Mouse (Mus musculus): ENCODE data around the gene Polg.
A peak's percentile ranks its signal among the peaks of the same experiment; 100 is the strongest.

Polg gene

DNA sequence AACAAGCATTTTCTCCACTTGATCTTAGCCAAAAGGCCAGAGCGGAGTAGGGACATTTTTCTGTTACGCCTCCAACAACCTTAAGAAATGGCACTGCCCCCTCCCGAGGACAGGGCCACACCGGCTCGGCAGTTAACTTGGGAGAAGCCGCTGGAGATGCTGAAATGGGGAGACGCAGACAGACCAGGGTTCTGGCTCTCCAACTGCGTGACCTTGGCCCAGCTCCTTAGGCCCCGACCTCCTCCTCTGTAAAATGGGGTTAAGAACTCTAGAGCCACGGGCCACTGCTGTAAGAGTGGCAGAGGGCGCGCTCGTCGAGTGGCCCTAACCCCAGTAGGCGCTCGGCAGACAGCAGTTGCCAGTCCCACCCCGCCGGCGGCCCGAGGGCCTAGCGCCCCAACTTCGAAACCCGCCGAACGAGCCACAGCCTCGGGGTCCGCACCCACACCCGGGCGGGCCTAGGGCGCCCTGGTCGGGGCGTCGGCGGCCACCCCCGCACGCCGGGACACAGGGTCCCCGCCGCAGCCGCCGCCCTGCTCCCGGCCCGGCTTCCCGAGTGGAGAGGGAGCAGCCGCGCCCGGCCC is 609 bp downstream of the Polg start:
- peak; percentile 63 for DNase-seq (ENCODE audit: inconsistent ontology term)

- DNase-seq (ENCODE audit: inconsistent ontology term) = peak; percentile 54
These were observed 1.3 kb downstream of the Polg start for GRCm38 (mm10) chr7:79464776-79465420.

DNA sequence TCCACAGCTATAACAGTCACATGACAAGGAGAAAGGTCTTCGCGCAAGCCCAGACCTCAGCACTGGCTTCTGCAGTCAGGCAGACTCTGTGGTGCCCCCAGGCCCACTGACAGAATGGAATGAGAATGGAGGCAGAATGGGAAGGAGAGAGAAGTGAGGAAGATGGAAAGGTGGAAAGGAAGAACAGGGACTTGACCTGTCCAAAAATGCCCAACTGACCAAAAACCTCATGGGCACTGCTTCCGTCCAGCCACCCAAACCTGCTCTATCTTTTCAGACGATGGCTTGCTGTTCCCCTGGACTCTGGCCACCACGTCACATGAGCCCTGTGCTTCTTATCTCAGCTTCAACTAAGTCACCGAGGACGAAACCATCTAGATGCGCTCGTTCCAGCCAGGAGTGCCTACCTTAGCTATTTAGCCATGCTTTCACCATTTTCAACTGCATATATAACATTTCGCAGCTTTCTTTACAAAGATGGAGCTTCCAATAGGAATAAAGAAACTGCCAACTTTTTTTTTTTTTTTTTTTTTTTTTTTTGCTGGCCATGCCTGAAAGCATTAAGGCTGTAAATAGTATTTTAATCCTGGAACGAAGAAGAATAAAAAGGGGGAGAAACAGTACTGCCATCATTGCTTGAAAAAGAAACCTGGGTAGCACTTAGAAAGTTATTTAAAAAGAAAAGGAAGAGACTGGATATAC is 2.6 kb downstream of the Polg start:
- no peak for DNase-seq (ENCODE audit: inconsistent ontology term)

DNA sequence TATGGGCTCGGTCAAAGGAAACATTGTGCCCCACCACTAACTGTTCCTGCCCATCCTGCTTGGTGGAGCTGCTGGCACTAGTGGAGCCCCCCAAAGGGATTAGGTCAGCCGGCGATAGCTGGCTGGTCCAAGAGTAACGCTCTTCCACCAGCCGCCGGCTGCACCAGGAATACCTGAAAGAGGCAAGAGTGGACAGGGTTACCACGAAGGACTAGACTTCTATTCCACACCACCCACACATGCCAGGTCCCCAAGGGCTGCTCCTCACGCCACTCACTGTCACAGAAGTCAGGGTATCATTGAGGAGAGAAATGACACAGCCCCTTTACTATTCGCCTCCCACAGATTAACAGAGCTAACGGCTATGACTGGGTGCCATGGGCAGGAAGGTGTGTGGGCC is 4.4 kb downstream of the Polg start:
- no peak for DNase-seq (ENCODE audit: inconsistent ontology term)

DNA sequence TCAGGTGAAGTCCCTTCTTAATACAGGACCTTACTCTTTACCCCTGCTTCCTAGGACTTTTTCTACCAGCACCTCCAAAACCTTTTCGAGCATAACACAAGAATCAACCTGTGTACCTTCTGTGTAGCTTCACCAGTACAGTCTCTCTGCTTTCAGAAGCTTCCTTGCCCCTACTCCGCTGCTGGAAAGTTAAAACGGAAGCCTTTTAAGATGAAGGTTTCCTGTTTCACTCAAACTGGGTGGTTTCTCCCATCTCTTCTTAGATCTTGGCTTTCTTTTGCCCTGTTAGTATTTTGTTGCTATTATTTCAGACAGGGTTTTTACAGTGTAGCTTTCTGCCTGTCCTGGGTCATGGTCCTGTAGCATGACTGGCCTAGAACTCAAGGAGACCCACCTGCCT is 18.7 kb downstream of the Polg start:
- DNase-seq (ENCODE audit: inconsistent ontology term) = no peak

DNA sequence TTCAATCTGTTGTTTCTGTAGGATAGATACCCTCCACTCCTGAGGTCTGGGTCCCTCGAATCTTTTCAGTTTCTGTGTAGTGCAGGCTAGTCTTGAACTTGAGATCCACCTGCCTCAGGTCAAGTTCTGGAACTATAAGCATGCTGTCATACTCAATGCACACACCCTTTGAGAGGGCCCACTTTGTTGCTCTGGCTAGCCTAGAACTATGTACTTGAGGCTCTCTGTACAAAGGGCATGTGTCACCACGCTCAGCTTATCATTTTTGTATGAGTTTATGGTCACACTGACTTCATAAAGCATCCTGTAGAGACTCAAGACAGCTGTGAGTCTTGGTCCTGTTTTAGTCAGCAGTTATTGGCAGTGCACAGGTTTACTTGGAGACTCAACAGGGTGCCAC is 19.1 kb downstream of the Polg start:
- no peak for DNase-seq (ENCODE audit: inconsistent ontology term)

DNA sequence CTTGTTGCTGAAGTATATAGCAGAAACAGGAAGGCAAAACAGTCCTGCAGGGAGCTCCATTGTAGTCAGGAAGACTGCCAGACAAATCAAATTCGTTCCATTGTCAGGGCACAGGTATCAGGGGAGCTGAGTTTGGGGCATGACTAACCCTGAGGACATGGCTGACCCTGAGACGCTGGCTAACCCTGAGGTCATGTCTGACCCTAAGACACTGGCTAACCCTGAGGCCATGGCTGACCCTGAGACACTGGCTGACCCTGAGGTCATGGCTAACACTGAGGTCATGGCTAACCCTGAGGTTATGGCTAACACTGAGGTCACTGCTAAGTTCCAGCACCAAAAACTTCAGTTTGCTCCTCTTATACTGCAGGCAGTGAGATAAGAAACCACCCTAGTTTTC is 26.1 kb downstream of the Polg start:
- DNase-seq (ENCODE audit: inconsistent ontology term) = no peak

DNA sequence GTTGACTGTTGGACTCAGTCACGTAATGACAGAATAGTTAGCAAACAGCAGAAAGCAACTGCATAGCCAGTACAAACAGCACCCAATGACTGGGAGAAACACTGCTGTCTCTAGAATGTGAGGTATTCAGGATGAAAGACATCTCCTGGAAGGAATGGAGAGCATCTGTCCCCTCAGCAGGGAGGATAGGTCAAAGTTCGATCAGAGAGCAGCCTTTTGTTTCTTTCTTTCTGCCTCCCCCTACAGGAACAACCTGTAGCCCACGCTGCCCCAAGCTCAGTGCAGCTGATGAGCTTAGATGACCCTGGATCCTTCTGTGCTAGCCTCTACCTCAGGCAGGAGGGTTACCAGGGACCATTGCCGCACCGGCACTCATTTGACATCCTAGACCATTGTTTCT is 37.9 kb downstream of the Polg start:
- peak; percentile 20 for DNase-seq (ENCODE audit: inconsistent ontology term)

GRCm38 (mm10) chr7:79425804-79426203 is 40.4 kb downstream of the Polg start:
- peak; percentile 31 for DNase-seq (ENCODE audit: inconsistent ontology term)

GRCm38 (mm10) chr7:79422876-79423275 is 43.3 kb downstream of the Polg start:
- DNase-seq (ENCODE audit: inconsistent ontology term) = no peak

DNA sequence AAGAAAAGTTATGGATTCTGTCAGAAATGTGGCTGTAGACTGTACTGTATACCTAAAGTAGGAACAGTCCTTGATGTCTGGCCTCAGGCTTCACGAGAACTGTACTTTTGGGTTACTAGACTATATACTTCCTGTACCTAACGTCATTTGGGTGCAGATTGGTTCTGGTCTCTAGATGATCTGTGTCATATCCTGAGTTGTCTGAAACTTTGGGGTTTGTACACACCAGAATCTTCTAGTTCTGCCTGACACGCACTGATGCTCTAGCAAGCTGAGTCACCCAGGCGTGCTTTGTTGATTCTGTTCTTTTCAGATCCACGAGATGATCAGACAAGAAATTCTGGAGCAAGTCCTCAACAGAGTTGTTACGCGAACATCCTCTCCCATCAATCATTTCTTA is 46.2 kb downstream of the Polg start:
- DNase-seq (ENCODE audit: inconsistent ontology term) = no peak

GRCm38 (mm10) chr7:79414449-79415375 is 51.5 kb downstream of the Polg start:
- DNase-seq (ENCODE audit: inconsistent ontology term) = no peak

DNA sequence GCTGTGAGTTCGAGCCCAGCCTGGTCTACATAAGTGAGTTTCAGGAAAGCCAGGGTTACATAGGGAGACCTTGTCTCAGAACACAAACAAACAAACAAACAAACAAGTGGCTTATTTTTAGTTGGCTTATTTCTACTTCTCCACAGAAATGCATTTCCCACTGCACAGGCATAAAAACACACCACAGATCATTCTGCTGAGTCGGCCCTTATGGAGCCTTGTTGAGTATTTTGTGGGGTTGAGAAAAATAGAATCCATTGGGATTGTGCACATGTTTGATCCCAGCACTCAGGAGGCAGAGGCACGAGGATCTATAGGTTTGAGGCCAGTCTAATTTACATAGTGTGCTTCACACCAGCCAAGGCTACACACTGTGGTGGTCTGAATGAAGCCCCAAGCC is 65.9 kb downstream of the Polg start:
- DNase-seq (ENCODE audit: inconsistent ontology term) = no peak

DNA sequence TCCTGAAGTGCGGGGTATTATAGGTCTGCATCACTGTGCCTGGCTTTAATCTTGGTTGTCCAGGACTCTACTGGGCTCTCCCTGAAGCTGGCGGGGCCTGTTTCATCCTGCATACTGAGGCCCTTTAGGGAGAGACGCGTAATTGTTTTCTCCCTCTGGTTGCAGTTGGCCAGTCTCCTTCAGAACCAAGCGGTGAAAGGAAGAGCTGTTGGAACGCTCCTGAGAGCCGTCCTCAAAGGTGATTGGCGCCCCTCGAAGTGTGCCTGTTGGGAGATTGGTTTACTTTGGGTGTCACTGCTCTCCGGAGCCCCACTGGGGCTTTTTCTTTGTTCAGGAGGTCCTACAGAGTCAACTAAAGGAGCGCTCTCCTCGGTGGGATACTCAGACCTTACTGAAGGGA is 67.2 kb downstream of the Polg start:
- no peak for DNase-seq (ENCODE audit: inconsistent ontology term)

DNA sequence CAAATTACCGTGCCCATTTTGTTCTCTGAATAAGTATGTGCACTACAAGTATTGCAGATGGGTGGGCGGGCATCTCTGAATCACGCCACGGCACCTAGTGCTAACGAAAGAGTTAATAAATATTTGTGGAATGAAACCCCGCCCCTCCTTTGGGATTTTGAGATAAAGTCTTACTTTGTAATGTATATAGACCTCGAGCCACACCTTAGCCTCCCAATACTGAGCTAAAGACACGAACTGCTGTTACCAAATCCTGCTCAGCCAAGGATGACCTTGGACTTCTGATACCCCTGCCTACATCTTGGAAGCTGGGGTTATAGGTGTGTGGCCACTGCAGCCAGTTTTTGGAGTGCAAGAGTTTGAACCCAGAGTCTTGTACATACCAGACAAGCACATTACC is 67.7 kb downstream of the Polg start:
- no peak for DNase-seq (ENCODE audit: inconsistent ontology term)

DNA sequence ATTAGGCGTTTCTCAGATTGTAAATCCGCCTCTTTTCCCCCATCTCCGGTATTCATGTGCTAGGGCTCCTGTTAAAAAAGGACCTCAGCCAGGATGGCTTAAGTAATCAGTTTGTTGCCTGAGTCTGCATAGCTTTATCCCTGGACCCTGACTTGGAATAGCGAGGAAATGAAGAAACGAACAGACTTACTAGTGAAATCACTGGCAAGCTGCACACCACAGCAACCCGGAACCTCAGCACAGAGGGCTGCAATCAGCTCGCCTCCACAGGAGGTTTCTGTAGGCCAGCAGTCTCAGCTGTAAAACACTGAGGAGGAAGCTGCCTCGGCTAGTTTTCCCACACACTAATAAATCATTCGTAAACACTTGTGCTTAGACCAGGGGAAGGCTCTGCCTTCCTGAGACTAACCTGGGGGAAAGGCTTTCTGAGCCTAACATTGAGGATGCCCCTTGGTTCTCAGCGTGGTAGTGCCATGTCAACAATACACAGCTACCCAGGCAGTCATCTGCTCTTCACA is 68.7 kb downstream of the Polg start:
- DNase-seq (ENCODE audit: inconsistent ontology term) = no peak

All from Muller cell, postnatal 12 days (primary cell).